Mouse (Mus musculus) embryo, embryonic 10.5 days (tissue): ENCODE results near the gene Wfdc13.
"Not testable (repeated sequence)": the region's sequence is repeated elsewhere in the genome, so short reads cannot be mapped to it uniquely, and the experiment has no call there.

Experiments used
- DNase-seq: peaks from one replicate; pipeline ENCODE4 v3.0.0-alpha.2; 2015; ENCODE audit warnings: low spot score

Wfdc13 gene

DNA sequence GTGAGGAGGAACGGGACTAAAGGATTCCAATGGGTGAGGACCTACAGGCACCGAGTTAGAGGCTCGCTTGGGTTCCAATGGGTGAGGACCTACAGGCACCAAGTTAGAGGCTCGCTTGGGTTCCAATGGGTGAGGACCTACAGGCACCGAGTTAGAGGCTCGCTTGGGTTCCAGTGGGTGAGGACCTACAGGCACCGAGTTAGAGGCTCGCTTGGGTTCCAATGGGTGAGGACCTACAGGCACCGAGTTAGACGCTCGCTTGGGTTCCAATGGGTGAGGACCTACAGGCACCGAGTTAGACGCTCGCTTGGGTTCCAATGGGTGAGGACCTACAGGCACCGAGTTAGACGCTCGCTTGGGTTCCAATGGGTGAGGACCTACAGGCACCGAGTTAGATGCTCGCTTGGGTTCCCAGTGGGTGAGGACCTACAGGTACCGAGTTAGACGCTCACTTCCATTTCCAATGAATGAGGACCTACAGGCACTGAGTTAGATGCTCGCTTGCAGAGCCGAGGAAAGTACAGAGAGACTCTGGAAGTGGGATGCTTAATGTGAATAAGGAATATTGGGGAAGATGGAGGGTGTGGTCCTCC lies 31.4 kb downstream of the Wfdc13 start:
- DNase-seq: not testable (repeated sequence)

GRCm38 (mm10) chr2:164723276-164723675 lies 38.4 kb downstream of the Wfdc13 start:
- DNase-seq: no peak

- DNase-seq: peak; percentile 90
Measured at GRCm38 (mm10) chr2:164725895-164726619, 41.1 kb downstream of the Wfdc13 start.

GRCm38 (mm10) chr2:164731719-164732118 lies 46.8 kb downstream of the Wfdc13 start:
- DNase-seq: no peak

DNA sequence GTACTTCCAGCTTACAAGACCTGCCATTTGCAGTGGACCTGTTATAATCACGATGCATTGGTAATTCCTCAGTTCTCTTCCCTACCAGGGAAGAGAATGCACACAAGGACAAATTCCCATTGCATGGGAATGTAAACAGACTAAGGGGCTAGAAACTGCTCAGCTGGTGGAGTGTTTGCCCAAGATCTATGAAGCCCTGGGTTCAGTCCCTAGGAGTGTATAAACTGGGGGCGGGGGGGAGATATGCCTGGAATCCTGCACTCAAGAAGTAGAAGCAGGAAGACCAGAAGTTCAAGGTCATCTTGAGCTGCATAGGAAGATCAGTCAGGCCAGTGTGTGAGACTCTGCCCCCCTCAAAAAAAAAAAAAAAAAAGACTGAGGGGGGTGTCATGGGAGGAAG lies 48.4 kb downstream of the Wfdc13 start:
- DNase-seq: no peak

DNA sequence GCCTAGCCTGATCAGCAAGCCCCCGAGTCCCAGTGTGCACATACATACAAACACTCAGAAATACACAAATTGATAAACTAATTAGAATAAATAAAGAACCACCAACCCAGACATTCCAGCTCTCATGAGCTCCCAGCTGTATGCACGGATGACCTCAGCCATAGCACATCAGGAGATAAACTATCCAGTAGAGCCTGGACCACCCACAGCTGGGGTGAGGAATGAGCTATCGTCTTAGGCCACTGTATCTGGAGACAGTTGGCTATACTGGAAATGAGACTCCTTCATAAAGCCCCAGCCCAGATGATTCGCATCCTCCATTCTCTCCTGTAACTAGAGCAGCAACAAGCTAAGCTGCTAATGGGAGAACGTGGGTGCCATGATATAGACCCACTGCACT lies 49.9 kb downstream of the Wfdc13 start:
- DNase-seq: no peak

GRCm38 (mm10) chr2:164735446-164735845 lies 50.5 kb downstream of the Wfdc13 start:
- DNase-seq: no peak
